Mouse (Mus musculus): ENCODE data around the gene Dagla.

Dagla gene

DNA sequence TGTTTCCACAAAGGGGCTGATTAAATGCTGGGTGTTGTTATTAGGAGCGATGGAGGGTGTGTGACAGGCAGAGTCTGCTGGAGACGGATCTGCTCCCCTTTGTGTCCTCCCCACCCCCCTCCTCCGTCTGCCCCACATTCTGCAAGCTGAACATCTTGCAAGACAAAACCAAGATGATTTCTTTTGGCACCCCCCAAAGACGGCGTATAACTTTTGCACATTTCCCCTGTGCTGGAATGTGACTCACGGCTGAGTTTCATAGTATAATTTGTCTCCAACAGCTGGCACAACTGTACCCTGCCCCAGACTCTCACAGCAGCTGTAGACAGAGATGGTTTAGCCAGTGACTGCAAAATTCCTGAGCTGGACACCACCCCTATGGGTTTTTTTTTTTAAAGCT is 3.3 kb upstream of the Dagla start:
- no peak for DNase-seq (ENCODE audit: low spot score)

DNA sequence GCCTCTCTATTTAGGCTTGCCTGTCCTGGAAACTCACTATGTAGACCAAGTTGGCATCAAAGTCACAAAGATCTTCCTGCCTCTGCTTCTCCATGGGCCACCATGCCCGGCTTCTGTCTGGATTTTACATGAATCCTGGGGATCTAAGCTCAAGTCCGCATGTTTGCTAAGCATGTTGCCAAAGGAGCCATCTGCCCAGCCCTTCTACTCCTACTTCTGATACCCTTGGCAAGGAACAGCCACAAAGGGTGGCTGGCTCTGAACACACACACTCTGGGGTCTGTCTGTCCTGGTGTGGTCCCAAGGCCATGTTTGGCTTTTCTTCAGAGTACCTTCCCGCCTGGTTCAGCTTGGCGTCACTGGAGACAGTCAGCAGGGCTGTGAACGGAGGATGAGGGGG is 2.7 kb upstream of the Dagla start:
- no peak for DNase-seq (ENCODE audit: low spot score)

DNA sequence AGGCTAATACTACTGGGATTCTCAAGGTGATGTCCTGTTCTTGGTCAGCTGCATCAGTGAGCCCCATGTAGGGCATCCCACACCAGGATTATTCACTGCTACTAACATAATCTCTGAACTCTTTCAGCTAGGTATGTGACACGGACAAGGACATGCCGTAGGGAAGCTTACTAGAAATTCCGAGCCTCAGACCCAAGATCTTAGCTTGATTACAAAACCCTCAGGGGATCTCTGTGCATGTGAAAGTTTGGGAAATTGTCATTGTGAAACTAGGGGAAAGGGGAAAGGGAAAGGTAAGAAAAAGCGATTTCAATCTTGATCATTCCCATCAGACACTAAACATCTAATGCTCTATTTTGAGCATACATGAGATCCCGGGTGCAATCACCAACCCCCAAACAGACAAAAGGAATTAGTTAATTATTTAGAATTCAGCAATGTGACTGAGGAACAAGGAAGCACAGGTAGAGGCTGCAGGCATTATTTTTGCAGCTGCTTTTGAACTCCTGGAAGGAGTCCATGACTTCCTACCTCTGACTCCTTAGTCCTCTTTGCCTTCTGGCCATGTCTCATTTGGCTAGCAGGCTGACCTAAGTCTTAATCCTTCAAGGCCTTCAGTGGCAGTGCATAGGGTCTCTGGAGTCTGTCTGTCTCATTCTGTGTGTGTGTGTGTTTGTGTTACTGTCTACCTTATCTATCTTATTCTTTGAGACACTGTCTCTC is 2.0 kb upstream of the Dagla start:
- no peak for DNase-seq (ENCODE audit: low spot score)

DNA sequence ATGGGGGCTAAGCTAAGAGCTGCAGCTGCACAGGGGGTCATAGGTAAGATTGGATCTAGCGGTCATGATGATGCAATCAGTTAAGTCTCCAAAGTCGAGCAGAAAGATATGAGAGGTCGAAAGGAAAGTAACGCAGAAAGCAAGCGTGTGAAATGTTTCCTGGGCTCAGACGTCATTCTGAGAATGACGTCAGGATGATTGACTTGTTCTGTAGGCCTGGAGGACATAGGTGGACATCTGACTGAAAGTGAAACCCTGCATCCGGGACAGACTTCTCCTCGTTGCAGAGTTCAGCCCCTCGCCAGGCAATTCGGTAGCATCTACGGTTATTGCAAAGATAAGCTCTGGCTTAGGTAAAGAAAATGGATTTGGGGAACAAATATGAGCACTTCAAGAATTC is 963 bp upstream of the Dagla start:
- peak; percentile 33 for DNase-seq (ENCODE audit: low spot score)

DNA sequence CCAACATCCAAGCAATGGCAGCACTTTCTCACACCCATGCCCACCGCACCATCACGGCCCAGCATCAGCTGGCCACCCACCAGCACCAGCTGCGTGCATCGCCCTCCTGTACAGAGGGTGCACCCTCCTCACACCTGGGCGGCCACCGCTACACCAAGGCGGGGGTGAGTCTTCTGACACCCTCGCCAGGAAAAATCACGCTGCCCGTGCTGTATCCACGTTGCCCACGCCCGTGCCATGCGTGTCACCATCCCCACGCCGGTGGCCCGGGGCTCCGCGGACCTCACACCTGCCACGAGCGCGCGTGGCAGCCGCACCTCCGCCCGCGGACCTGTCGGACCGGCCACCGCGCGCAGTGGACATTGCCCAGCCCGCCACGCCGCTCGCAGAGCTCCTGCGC is 282 bp downstream of the Dagla start:
- no peak for DNase-seq (ENCODE audit: low spot score)

DNA sequence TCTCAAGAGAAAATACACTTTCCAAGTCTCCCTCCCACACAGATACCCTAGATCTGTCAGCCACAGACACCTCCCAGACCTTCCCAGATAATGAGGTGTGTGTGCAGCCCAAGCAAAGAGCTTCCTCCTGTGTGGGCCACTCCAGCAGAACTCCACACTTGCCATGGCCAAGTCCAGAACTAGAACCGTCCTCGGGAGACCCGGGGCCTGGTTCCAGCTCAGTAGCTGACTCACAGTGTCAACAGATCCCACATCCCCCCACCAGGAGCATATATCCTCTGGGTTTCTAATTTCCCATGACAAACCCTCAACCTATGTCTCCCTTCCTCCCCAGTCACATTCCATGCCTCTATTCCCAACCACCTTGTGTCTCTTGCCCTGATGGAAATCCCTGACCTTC is 1.8 kb downstream of the Dagla start:
- DNase-seq (ENCODE audit: low spot score): no peak

DNA sequence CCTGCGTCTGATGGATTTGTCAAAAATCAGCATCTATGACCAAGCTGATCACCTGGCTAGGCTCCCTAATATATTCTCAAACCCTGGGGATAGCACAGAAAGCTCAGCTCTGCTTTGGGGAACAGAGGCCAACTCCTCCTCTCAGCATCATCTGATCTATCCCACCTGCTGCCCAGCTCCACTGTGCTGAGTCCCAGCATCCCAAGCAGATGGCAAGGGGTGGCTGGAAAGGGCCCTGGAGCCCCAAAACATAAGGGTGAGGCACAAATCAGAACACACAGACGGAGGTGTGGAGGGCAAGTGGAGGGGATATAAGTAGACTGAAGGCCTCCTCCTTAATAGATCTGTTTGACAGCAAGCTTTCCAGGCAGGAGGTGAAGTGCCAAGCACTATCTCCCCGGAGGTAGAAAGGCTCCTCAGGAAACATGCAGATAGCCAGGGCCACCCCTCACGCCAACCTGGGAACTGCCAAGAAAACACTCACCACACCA is 2.8 kb downstream of the Dagla start:
- no peak for DNase-seq (ENCODE audit: low spot score)

DNA sequence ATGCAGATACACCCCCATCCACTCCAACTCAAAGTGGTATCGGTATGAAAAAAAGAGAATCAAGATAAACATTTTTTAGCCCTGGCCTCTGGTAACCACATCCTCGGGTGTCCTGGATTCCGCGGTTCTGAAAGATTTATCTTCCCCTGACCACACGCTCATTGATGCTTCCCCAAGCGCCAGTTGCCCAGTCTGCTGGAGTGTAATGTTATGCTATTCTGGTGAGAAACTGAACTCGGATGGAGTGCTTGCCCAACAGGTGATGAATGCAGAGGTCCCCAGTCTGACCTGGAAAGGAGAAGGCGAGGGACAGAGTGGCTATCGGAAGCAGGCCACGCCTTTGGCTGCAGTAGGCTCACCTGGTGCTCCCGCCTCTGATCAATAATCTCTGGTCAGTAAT is 3.4 kb downstream of the Dagla start:
- no peak for DNase-seq (ENCODE audit: low spot score)

DNA sequence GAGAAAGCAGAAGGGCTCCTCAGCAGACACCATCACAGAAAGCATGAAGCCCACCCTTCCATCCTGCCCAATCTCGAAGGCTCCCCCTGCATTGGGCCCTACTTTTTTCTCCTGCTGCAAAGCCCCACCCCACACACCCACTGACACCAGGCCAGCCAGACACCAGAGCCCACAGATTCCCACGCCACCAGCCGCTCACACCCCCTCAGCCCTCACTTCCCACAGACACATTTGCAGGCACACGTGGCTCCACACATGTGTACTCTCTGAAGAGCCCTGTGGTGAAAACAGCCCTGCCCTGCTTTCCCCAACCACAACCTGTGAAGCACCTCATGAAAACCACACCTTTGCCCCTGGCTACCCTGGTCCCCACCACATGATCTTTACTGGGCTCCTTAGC is 3.9 kb downstream of the Dagla start:
- no peak for DNase-seq (ENCODE audit: low spot score)

DNA sequence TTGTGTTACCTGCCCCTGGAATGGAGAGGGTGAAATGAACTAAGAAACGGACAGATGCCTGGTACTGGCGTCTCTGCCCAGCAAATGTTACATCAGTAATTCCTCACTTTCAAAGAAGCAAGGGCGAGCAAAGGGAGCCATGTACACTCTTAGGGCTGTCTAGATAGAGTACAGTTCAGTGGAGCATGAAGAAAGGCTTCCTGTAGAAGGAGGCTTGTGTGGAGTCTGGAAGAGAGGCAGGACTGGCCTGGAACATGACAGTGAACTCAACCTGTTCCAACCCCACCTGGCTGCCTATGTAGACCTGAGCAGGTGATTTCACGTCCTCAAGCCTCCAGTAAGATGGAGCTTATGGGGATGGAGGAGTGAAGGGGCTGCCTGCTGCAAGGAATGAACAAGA is 6.4 kb downstream of the Dagla start:
- DNase-seq (ENCODE audit: low spot score): no peak

DNA sequence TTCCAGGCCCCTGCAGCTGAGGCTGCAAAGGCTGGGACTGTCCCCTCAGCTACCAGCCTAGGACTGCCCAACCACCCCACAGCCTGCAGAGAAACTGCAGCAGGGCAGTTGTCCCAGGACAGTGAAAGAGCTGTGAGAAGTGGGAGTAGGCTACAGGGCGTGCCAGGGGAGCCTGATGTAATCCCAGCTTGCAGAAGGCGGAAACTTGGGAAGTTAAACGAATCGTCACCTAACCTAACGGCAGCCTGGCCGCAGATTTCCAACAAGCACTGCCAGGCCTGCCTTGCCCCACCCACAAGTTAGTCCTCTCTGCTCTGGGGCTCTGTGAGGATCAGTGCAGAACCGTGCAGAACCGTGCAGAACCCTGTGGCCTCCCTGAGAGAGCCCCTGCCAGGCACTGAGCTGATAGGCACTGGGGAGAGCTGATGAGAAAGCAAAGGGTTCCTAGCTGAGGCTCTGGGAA is 7.6 kb downstream of the Dagla start:
- peak; percentile 68 for DNase-seq (ENCODE audit: low spot score)

DNA sequence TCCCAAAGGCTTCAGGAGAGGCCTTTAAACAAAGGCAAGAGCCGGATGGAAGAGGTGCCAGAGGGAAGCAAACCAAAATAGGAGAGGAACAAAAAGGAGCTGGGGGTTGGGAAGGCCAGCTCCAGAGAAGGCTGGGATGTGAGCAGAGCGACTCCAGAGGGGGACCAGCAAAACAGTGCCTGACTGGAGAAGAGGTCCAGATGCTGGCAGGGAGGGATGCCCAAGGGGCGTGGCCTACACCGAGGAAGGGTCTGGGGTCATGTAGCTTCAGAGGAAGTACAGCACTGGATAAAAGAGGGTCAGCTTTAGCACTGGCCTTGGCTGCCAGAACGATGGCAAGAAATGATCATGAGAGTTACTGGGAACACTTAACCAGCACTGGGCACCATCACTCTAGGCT is 8.4 kb downstream of the Dagla start:
- DNase-seq (ENCODE audit: low spot score): no peak

DNA sequence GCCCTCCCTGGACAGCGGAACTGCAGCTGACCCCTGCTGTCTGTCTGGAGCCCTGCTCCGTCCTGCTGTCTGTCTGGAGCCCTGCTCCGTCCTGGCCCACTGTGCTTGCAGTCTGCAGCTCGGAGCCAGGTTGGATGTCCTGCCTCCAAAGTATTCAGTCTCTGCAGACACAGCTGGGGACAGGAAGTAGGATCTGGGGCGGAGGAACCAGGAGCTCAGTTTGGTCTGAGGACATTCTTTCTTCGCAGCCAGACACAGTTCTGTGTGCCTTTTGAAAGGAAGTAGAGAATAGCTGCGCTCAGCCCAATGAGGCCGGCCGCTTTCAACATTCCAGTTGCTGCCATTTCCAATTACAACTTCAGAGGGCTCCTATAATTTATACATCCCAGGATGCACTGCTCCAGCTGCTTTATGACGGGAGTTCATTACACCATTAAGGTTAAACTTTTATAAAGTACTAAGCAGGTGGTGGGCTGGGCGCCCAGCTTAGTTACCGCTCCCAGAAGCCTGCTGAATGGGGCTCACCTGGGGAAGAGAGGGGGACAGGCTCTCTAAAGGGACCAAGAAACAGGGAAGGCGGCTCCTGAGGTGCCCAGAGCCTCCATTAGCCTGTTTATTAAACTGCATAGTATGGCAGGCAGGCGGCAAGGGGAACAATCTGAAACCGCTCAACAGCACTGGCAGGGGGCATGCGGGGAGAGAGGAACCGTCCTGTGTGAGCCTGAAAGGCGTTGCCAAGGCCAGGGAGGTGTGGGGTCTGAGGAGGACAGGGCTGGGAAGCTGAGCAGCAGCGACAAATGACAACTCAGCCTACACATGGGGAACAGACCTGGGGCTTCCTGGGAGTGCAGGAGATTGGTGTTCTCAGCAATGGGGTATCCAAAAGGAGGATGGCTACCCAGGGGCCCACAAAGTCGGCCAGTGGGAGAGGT is 9.8 kb downstream of the Dagla start:
- no peak for DNase-seq (ENCODE audit: low spot score)

DNA sequence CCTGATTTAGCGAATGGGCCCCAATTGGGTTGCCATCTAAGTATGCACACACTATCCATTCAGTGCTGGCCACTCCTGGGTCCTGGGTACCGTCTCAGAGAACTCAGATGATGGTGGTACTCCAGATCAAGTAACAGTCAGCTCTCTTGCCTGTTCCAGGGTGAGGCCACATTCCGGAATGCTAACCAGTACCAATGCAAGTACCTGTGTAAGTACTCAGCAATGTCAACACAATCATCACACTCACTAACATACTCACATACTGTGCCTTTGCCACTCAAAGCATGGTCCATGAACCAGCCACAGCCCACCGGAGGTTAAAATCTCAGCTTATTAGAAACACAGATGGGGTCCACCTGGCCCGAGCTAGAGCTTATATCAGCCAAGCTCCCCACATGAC is 10.7 kb downstream of the Dagla start:
- no peak for DNase-seq (ENCODE audit: low spot score)

DNA sequence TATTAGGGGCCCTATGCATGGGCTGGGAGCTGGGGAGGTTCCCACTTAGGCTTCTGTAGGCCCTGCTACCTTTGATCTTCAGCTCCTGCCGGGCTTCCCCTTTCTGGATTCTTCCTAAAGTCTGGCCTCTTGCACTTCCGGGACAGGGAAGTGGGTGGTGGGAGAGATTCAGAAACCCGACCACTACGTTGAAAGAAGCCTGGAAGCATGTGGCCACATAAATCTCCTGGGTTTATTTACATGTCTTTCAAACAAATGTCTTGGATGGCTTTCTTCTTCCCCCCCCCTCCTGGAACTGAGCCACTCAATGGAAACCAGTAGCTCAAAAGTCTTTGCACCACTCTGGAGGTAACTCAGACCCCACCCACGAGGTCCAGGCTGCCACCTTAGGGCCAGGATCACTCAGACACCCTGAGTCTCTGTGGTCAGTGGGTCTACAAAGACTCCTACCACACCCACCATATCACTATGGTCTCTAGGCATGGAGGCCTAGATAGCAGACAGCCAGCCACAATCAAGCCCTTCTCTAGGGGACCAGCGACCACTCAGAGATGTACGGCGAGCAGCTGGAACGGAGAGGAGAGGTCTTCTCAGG is 12.7 kb downstream of the Dagla start:
- DNase-seq (ENCODE audit: low spot score): no peak

DNA sequence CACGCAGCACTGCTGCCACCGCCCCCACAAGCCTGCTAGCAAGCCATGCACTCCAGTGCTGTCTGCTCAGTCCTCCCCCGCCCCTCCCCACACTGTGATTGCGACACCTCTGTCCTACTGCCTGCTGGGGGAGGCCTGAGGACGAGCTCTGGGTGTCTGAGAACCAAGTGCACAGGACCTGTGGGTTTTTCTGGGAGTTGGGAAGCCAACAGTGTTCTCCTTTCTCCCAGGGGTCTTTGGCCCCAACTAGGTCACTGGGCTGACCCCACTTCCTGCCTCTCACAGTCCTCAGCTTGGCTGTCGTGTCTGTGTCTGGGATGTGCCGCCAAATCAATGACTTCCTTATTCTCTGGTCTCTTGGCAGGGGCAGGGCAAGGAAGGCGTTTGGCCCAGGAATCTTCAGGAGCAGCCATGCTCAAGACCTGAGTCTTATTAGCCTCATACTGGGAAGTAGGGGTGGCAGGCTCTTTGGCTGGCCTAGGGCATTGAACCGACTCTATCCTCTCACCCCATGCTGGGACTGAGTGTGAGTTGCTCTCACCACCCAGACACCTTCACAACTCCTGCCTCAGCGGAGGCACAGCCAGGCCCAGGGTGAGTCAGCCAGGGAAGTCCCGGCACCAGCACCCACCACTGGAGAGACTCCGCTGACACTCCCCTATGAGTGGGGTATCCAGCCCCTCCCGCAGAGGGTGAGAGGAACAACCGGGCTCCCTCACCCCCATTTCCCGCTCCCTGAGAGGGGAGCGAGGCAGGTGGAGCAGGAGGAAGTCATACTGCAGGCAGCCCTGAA is 14.3 kb downstream of the Dagla start:
- no peak for DNase-seq (ENCODE audit: low spot score)

DNA sequence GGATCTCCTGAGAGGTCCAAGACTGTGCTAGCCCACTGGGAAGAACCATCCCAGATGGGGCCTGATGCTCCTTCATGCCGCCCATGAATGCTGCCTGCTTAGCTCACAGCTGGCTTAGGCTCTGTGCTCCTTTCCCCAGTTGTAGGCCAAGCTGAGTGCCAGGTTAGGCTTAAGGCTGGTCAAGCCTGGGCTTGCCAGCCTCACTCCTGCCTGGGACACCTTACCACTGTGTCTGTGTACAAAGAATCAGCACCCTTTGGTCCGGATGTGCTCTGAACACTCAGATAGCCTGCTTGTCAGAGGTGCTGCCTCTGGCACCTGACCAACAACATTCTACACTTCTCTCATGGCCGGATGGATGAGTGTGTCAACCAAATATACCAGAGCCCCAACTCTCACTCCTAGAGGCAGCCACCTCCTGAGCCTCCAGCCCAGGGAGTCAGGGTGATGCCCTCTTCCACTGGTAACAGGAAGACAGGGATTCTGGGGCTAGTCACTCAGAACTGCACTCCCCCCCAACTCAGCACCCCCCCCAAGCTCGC is 15.0 kb downstream of the Dagla start:
- DNase-seq (ENCODE audit: low spot score): no peak

DNA sequence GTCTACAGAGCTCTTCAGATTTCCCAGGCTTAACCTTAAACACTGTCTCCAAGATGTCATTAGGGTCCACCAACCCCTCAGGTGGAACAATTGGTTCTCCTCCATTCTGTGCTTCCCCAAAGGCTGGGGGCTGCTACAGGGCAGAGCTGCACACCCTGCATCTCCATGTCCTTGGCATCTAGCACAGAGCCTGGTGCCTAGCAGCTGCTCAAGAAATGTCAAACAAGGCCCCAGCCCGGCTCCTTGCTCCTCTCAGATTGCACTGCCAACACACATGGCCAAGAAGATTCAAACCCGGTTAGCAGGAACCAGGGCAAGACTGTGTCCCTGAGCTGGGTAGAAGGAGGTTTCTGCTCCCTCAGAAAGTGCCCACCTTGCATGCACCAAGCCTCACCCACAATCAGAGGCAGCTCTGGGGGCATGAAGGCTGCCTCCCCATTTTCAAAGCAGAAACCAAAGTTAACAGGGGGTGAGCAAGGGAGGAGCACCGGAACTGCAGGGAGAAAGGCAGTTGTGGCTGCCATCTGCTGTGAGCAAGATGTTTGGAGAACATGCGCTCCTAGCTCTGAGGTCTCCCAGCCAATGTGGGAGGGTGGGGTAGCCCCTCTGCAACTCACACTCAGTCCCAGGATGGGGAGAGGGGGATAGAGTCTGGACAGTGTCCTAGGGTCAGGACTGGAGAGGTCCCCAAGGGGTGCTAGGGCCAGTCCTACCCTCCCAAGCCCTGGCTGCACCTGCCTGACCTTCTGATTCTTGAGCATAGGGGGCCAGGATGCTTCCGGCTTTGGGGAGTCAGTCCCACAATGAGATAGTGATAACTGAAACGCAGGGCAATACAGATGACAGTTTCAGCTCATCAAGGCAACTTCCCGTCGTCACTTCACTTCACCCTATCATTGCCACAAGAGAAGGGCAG is 16.3 kb downstream of the Dagla start:
- no peak for DNase-seq (ENCODE audit: low spot score)

DNA sequence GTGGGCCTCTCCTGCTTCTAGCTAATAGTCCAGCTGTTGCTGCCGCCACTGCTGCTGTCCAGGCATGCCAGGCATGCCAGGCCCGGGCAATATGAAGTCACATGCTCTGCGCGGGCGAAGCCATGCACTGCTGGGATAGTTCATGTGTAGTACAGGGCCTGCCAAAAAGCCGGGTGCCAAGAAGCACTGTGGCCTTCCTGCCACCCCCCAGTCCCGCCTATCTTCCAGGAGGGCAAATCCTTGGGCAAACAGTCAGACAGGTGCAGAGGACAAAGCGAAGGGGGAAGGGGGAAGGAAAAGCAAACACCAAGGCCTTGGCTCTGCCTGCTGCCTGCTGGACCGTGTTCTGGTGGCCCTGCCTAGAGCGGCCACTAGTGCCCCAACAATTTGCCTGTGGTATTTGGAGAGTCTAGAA is 18.2 kb downstream of the Dagla start:
- DNase-seq (ENCODE audit: low spot score): no peak

DNA sequence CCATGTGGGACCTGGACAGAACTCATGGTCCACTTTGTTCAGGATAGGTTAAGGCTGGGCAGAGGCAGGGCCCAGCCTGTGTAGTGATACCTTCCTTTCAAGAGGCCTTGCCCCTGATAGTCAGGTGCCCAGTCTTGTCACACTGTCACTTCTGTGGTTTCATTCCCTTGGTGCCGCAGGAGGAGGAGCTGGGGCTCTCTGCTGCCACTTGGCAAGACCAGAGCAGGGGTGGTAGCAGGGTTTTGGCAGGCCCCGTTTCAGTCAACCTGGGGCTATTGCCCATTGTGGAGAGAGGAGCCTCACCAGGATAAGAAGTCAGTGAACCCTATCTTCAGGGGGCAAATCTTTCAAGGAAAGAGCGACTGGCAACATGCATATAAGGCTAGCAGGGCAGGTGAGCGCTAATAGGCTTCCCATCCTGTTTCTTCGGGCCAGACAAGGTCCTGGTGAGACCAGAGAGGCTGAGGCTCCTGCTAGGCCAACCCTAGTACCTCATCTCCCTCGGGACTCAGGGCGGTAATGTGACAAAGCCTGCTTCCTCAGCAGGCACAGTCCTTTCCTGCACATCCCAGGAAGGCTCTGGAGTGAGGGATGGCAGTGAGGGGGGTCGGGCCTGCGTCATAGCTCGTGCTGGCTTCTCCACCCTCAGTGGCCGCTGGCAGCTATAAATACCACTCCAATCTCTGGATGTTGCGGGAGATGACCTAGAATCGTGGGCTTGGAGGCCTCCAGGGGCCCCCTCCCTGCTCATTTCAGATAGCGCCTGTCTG is 23.7 kb downstream of the Dagla start:
- DNase-seq (ENCODE audit: low spot score): no peak
